Mouse (Mus musculus) spleen, adult 2 months (tissue): ENCODE data around the gene Pdss2.

Source experiments
- CTCF ChIP-seq: fragments of 200-500 bp; IDR thresholded peaks from 2 replicates; pipeline ENCODE4 v1.5.1; 2011; ENCODE audit warnings: mild to moderate bottlenecking, inconsistent platforms; ENCODE audit not compliant: insufficient read depth, insufficient read length, insufficient replicate concordance; ENCODE audit errors: extremely low read depth
- POLR2A ChIP-seq: fragments of 200-500 bp; IDR thresholded peaks from 2 replicates; pipeline ENCODE4 v1.6.1; 2011; ENCODE audit warnings: low read depth, low read length, inconsistent platforms

GRCm38 (mm10) chr10:43420660-43421413 is 199.6 kb downstream of the Pdss2 start:
- TF ChIP-seq CTCF: no peak
- no peak for TF ChIP-seq POLR2A
